Mouse (Mus musculus): ENCODE measurements around the gene Gnai1. TPM values are rescaled to one million over a fixed set of nuclear protein-coding genes. Genes with fewer than 3 reads are reported as not detected.

The Gnai1 gene
- polyA plus RNA-seq (2012), result not detected in 2 replicates

- TF ChIP-seq GATA1 (IDR thresholded peaks at IDR 0.05; ENCODE audit: low read length), result no peak
These were observed at the start of gene Gnai1 for GRCm38 (mm10) chr5:18360281-18360819. Gnai1 (minus strand) TSS chr5:18360355.

- no peak for TF ChIP-seq GATA1 (IDR thresholded peaks at IDR 0.05; ENCODE audit: low read length)
These were observed 7.7 kb upstream of the Gnai1 start for GRCm38 (mm10) chr5:18367864-18368263.

GRCm38 (mm10) chr5:18365460-18365859, 5.3 kb upstream of the Gnai1 start:
- no peak for TF ChIP-seq GATA1 (IDR thresholded peaks at IDR 0.05; ENCODE audit: low read length)

GRCm38 (mm10) chr5:18360956-18361355, 801 bp upstream of the Gnai1 start:
- TF ChIP-seq GATA1 (IDR thresholded peaks at IDR 0.05; ENCODE audit: low read length), result no peak

GRCm38 (mm10) chr5:18359376-18360280, 527 bp downstream of the Gnai1 start:
- no peak for TF ChIP-seq GATA1 (IDR thresholded peaks at IDR 0.05; ENCODE audit: low read length)

GRCm38 (mm10) chr5:18358778-18359177, 1.4 kb downstream of the Gnai1 start:
- no peak for TF ChIP-seq GATA1 (IDR thresholded peaks at IDR 0.05; ENCODE audit: low read length)

GRCm38 (mm10) chr5:18358191-18358590, 2.0 kb downstream of the Gnai1 start:
- TF ChIP-seq GATA1 (IDR thresholded peaks at IDR 0.05; ENCODE audit: low read length), result no peak

GRCm38 (mm10) chr5:18347297-18347696, 12.9 kb downstream of the Gnai1 start:
- TF ChIP-seq GATA1 (IDR thresholded peaks at IDR 0.05; ENCODE audit: low read length), result no peak

GRCm38 (mm10) chr5:18343455-18344142, 16.6 kb downstream of the Gnai1 start:
- TF ChIP-seq GATA1 (IDR thresholded peaks at IDR 0.05; ENCODE audit: low read length), result no peak

GRCm38 (mm10) chr5:18342765-18343454, 17.2 kb downstream of the Gnai1 start:
- no peak for TF ChIP-seq GATA1 (IDR thresholded peaks at IDR 0.05; ENCODE audit: low read length)

- TF ChIP-seq GATA1 (IDR thresholded peaks at IDR 0.05; ENCODE audit: low read length), result no peak
These were observed 27.9 kb downstream of the Gnai1 start for GRCm38 (mm10) chr5:18332256-18332655.

- no peak for TF ChIP-seq GATA1 (IDR thresholded peaks at IDR 0.05; ENCODE audit: low read length)
These were observed 29.4 kb downstream of the Gnai1 start for GRCm38 (mm10) chr5:18330726-18331125.

GRCm38 (mm10) chr5:18326159-18326558, 34.0 kb downstream of the Gnai1 start:
- TF ChIP-seq GATA1 (IDR thresholded peaks at IDR 0.05; ENCODE audit: low read length), result no peak

GRCm38 (mm10) chr5:18323534-18323933, 36.6 kb downstream of the Gnai1 start:
- TF ChIP-seq GATA1 (IDR thresholded peaks at IDR 0.05; ENCODE audit: low read length), result no peak

- no peak for TF ChIP-seq GATA1 (IDR thresholded peaks at IDR 0.05; ENCODE audit: low read length)
These were observed 38.5 kb downstream of the Gnai1 start for GRCm38 (mm10) chr5:18321661-18322060.

GRCm38 (mm10) chr5:18318846-18319245, 41.3 kb downstream of the Gnai1 start:
- no peak for TF ChIP-seq GATA1 (IDR thresholded peaks at IDR 0.05; ENCODE audit: low read length)
